Mouse (Mus musculus): ENCODE data around the gene Clcn5.

The Clcn5 gene

GRCm38 (mm10) chrX:7319089-7319721, at the start of gene Clcn5:
TSS of gene Clcn5 (minus strand) at chrX:7319358.
- DNase-seq: peak; percentile 95 to 96

GRCm38 (mm10) chrX:7325455-7325854, 6.3 kb upstream of the Clcn5 start:
- DNase-seq: peak in 1 of 2 experiments; percentile 2

- DNase-seq: peak; percentile 28 to 60
These were observed 3.1 kb upstream of the Clcn5 start for GRCm38 (mm10) chrX:7322288-7322687.

GRCm38 (mm10) chrX:7320571-7320970, 1.4 kb upstream of the Clcn5 start:
- DNase-seq: no peak

GRCm38 (mm10) chrX:7318551-7319025, 570 bp downstream of the Clcn5 start:
- DNase-seq: peak; percentile 7 to 23

- DNase-seq: no peak
These were observed 4.0 kb downstream of the Clcn5 start for GRCm38 (mm10) chrX:7315115-7315514.

GRCm38 (mm10) chrX:7314645-7315044, 4.5 kb downstream of the Clcn5 start:
- no peak for DNase-seq

GRCm38 (mm10) chrX:7308242-7308641, 10.9 kb downstream of the Clcn5 start:
- no peak for DNase-seq

- no peak for DNase-seq
These were observed 12.3 kb downstream of the Clcn5 start for GRCm38 (mm10) chrX:7306861-7307260.

GRCm38 (mm10) chrX:7292981-7293380, 26.2 kb downstream of the Clcn5 start:
- no peak for DNase-seq

GRCm38 (mm10) chrX:7292151-7292768, 26.9 kb downstream of the Clcn5 start:
- no peak for DNase-seq

GRCm38 (mm10) chrX:7288976-7289375, 30.2 kb downstream of the Clcn5 start:
- DNase-seq: no peak

- DNase-seq: no peak
These were observed 32.0 kb downstream of the Clcn5 start for GRCm38 (mm10) chrX:7287051-7287734.

GRCm38 (mm10) chrX:7282636-7283035, 36.5 kb downstream of the Clcn5 start:
- DNase-seq: no peak

GRCm38 (mm10) chrX:7279722-7280121, 39.4 kb downstream of the Clcn5 start:
- no peak for DNase-seq

GRCm38 (mm10) chrX:7276564-7276963, 42.6 kb downstream of the Clcn5 start:
- DNase-seq: no peak

- no peak for DNase-seq
These were observed 58.0 kb downstream of the Clcn5 start for GRCm38 (mm10) chrX:7261149-7261548.

GRCm38 (mm10) chrX:7260400-7261113, 58.6 kb downstream of the Clcn5 start:
- DNase-seq: peak in 1 of 2 experiments; percentile 11

- no peak for DNase-seq
These were observed 59.4 kb downstream of the Clcn5 start for GRCm38 (mm10) chrX:7259718-7260117.

GRCm38 (mm10) chrX:7256022-7256421, 63.1 kb downstream of the Clcn5 start:
- no peak for DNase-seq

- no peak for DNase-seq
These were observed 115.1 kb downstream of the Clcn5 start for GRCm38 (mm10) chrX:7204099-7204498.

- no peak for DNase-seq
These were observed 115.6 kb downstream of the Clcn5 start for GRCm38 (mm10) chrX:7203535-7203934.

GRCm38 (mm10) chrX:7197833-7198232, 121.3 kb downstream of the Clcn5 start:
- no peak for DNase-seq

All from kidney, adult 8-10 months (tissue).